Mouse (Mus musculus) limb, embryonic 13.5 days (tissue): ENCODE data around the gene Npc2. TPM values are rescaled to one million over a fixed set of nuclear protein-coding genes. Genes with fewer than 3 reads are reported as not detected.

Experiments used
- ATAC-seq: fragments of 200-750 bp; cut with Nextera tagmentation; 2 replicates; pipeline ENCODE4 v1.8.0; 2017; ENCODE audit warnings: low read depth, moderate number of reproducible peaks, moderate TSS enrichment; ENCODE audit not compliant: low FRiP score
- H3K27ac ChIP-seq: fragments of 300-500 bp; sonication (generic); 2 replicates; pipeline ENCODE4 v1.5.1; 2015; ENCODE audit warnings: inconsistent platforms, mild to moderate bottlenecking, moderate library complexity
- H3K27me3 ChIP-seq: fragments of 300-500 bp; sonication (generic); 2 replicates; pipeline ENCODE4 v1.6.1; 2015; ENCODE audit warnings: mild to moderate bottlenecking, inconsistent platforms
- H3K36me3 ChIP-seq: fragments of 300-500 bp; sonication (generic); 2 replicates; pipeline ENCODE4 v1.6.1; 2015; ENCODE audit warnings: inconsistent platforms, mild to moderate bottlenecking, moderate library complexity
- H3K4me1 ChIP-seq: fragments of 300-500 bp; sonication (generic); 2 replicates; pipeline ENCODE4 v1.6.1; 2015; ENCODE audit warnings: inconsistent platforms
- H3K4me2 ChIP-seq: fragments of 300-500 bp; sonication (generic); replicated peaks from 2 replicates; pipeline ENCODE4 v1.6.1; 2015; ENCODE audit warnings: inconsistent platforms, mild to moderate bottlenecking, moderate library complexity
- H3K4me3 ChIP-seq: fragments of 300-500 bp; sonication (generic); 2 replicates; pipeline ENCODE4 v1.5.1; 2015; ENCODE audit warnings: moderate library complexity, mild to moderate bottlenecking, inconsistent platforms
- H3K9ac ChIP-seq: fragments of 300-500 bp; sonication (generic); 2 replicates; pipeline ENCODE4 v1.6.1; 2015; ENCODE audit warnings: mild to moderate bottlenecking, inconsistent platforms
- H3K9me3 ChIP-seq: fragments of 300-500 bp; sonication (generic); 2 replicates; pipeline ENCODE4 v1.6.1; 2016; ENCODE audit warnings: inconsistent platforms
- WGBS: fragments of 180-500 bp; shearing (Covaris S2); methylation state at CpG from one replicate; pipeline ENCODE4 v1.1.7; 2015; 5-methylcytosine and 5-hydroxymethylcytosine counted together
- polyA plus RNA-seq: library from polyadenylated mRNA; unstranded; fragments of >200 nt; fragmentation: Nextera tagmentation; extraction: Ambion mirVana; gene quantifications from 2 replicates; pipeline ENCODE4 v1.2.1, GENCODE M21; 2015

The Npc2 gene
- polyA plus RNA-seq, 1 experiment from 2014 or later = 79.4 TPM

DNA sequence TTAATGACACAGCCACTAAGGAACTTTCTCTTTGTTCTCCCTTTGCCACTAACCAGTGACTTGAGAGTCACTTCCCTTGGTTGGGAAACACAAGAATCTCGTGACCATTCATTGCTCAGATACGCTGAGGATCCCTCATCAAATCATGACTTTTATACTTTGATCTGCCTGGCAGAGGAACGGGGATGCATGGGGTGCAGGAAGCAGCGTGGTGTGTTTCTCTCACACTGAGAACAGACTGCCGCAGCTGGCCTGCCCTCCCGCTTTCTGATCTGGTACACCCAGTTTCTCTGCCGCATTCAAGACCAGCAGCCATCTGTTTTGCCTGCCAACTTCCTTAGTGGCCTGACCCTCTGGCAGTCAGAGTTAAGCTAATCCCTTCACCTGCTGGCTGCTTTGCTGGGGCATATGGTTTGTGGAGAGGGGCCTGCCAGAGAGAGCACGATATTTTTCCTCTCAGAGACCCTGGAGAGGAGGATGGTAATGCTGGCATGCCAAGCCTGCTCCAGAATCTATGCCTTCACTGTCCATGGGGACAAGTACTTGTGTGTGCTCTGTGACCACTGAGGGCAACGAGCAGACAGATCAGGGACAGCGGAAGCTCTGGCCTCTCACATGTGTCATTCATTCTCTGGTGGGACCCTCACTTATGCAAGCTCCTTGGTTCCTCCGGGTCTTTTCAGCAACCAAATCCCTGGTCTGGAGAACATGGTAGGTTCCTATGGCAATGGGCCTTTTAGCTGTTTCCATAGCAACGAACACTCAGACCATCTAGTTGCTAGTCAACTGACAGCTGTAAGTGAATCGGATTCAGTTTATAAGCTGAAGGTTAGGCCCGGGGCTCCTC, 20.6 kb downstream of the Npc2 start:
- Histone ChIP-seq H3K4me3 (no peak overlapping the region), H3K9ac (no peak overlapping the region), H3K4me1 (peaks cover 11% of the 10 kb centered on the region; the same call in 1 of the 2 replicates), H3K27ac (no peak overlapping the region), H3K4me2 (no peak overlapping the region), H3K9me3 (no peaks in the 10 kb centered on the region), H3K27me3 (no peaks in the 10 kb centered on the region), H3K36me3 (peaks cover 17% of the 10 kb centered on the region)
- ATAC-seq = 0 out of 2 replicates have a peak, but pooled peaks have one; percentile 32
- WGBS = 34% methylated on average over 14 of the region's 14 CpGs

DNA sequence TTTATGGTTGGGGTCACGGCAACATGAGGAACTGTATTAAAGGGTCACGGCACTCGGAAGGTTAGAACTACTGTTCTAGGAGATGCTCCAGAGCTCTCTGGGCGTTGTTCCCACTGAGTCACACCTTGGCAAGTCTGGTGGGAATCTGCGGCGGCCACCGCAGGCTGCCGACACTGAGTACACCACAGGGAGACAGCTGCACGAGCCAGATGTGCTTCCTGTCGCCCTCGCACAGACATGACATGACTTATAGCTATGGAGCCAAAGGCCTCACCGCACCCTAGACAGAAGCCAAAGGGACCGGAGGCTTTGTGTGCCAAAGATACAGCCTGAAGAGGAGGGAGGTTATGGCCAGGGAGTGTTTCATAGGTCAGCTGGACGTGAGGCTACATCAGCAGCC, 22.3 kb downstream of the Npc2 start:
- H3K27ac ChIP-seq = no peak overlapping the region
- peaks cover 11% of the 10 kb centered on the region; the same call in 1 of the 2 replicates for H3K4me1 ChIP-seq
- peaks cover 1% of the 10 kb centered on the region for H3K36me3 ChIP-seq
- H3K4me3 ChIP-seq = no peak overlapping the region
- no peaks in the 10 kb centered on the region for H3K9me3 ChIP-seq
- no peak overlapping the region for H3K9ac ChIP-seq
- WGBS = 48% methylated on average over 14 of the region's 14 CpGs
- H3K27me3 ChIP-seq = 0 out of 2 replicates have a peak, but pooled peaks cover 3% of the 10 kb centered on the region
- ATAC-seq = no peak
- no peak overlapping the region for H3K4me2 ChIP-seq

DNA sequence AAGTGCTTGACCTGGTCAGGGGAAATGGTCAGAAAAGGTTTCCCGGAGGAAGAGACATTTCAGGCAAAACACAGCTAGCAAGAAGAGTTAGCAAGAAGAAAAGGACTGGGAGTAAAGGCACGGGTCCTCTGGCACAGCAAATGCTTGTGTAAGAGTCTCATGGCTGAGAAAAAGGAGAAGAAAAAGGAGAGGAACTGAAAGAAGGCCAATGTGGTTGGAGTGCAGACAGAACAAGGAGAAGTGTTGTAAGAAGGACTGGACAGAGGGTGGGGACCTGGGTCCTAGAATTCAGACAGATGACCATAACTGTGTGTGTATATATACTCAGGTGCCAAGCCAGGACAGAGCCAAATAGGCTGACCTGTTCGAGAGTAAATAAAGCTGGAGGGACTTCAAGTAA, 24.8 kb downstream of the Npc2 start:
- Histone ChIP-seq H3K4me1 (peaks cover 11% of the 10 kb centered on the region; the same call in 1 of the 2 replicates), H3K9me3 (no peaks in the 10 kb centered on the region), H3K36me3 (no peaks in the 10 kb centered on the region), H3K4me2 (no peak overlapping the region), H3K27ac (no peak overlapping the region), H3K4me3 (no peak overlapping the region), H3K27me3 (0 out of 2 replicates have a peak, but pooled peaks cover 3% of the 10 kb centered on the region), H3K9ac (no peak overlapping the region)
- 70% methylated on average over 3 of the region's 3 CpGs for WGBS
- ATAC-seq = no peak

- H3K27ac ChIP-seq = no peak overlapping the region
- no peaks in the 10 kb centered on the region for H3K4me1 ChIP-seq
- H3K27me3 ChIP-seq = 0 out of 2 replicates have a peak, but pooled peaks cover 3% of the 10 kb centered on the region
- no peak overlapping the region for H3K4me2 ChIP-seq
- no peaks in the 10 kb centered on the region for H3K9me3 ChIP-seq
- H3K36me3 ChIP-seq = no peaks in the 10 kb centered on the region
- H3K4me3 ChIP-seq = no peak overlapping the region
- ATAC-seq = no peak
- H3K9ac ChIP-seq = no peak overlapping the region
- 69% methylated on average over 4 of the region's 4 CpGs for WGBS
Measured at GRCm38 (mm10) chr12:84745700-84746099, 27.3 kb downstream of the Npc2 start.

GRCm38 (mm10) chr12:84743496-84743895, 29.5 kb downstream of the Npc2 start:
- Histone ChIP-seq H3K27me3 (0 out of 2 replicates have a peak, but pooled peaks cover 3% of the 10 kb centered on the region), H3K27ac (no peak overlapping the region), H3K36me3 (no peaks in the 10 kb centered on the region), H3K4me3 (no peak overlapping the region), H3K9me3 (no peaks in the 10 kb centered on the region), H3K9ac (no peak overlapping the region), H3K4me1 (no peaks in the 10 kb centered on the region), H3K4me2 (no peak overlapping the region)
- ATAC-seq = no peak
- 84% methylated on average over 10 of the region's 10 CpGs for WGBS

DNA sequence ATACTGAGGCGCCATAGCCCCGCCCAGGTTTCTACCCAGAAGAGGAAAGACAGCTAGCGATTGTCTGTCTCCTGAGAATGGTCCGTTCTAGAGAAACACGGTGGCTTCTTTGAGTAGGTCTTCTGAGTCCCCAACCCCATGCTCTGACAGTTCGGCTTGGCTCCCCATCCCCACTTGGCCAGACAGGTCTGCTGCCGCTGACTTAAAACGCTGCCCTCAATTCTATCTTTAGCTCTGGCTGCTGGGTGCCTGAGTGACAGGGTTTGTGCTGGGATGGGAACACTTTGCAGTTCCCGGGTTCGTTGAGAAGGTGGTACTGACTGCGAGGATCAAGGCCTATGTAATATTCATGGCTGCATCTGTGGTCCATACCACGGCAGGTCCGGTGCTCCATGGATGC, 39.6 kb downstream of the Npc2 start:
- Histone ChIP-seq H3K27ac (no peak overlapping the region), H3K4me2 (no peak overlapping the region), H3K9me3 (no peaks in the 10 kb centered on the region), H3K36me3 (no peaks in the 10 kb centered on the region), H3K4me3 (no peak overlapping the region), H3K9ac (no peak overlapping the region; the same call in 1 of the 2 replicates), H3K4me1 (no peaks in the 10 kb centered on the region), H3K27me3 (0 out of 2 replicates have a peak, but pooled peaks cover 4% of the 10 kb centered on the region)
- WGBS = 72% methylated on average over 13 of the region's 13 CpGs
- ATAC-seq = no peak

GRCm38 (mm10) chr12:84728421-84728820, 44.5 kb downstream of the Npc2 start:
- WGBS = 91% methylated on average over 10 of the region's 10 CpGs
- Histone ChIP-seq H3K9ac (no peak overlapping the region), H3K36me3 (no peaks in the 10 kb centered on the region), H3K9me3 (no peaks in the 10 kb centered on the region), H3K27me3 (0 out of 2 replicates have a peak, but pooled peaks cover 4% of the 10 kb centered on the region), H3K4me3 (no peak overlapping the region), H3K4me1 (no peaks in the 10 kb centered on the region), H3K27ac (no peak overlapping the region), H3K4me2 (no peak overlapping the region)
- ATAC-seq = no peak

- Histone ChIP-seq H3K9ac (no peak overlapping the region), H3K4me1 (no peaks in the 10 kb centered on the region), H3K27me3 (no peaks in the 10 kb centered on the region), H3K36me3 (no peaks in the 10 kb centered on the region), H3K27ac (no peak overlapping the region), H3K4me2 (no peak overlapping the region), H3K4me3 (no peak overlapping the region), H3K9me3 (no peaks in the 10 kb centered on the region)
- 55% methylated on average over 5 of the region's 5 CpGs for WGBS
- ATAC-seq = no peak
Measured at GRCm38 (mm10) chr12:84727434-84727833, 45.5 kb downstream of the Npc2 start.

- no peaks in the 10 kb centered on the region for H3K36me3 ChIP-seq
- H3K4me2 ChIP-seq = no peak overlapping the region
- ATAC-seq = no peak
- no peak overlapping the region for H3K9ac ChIP-seq
- no peaks in the 10 kb centered on the region for H3K4me1 ChIP-seq
- H3K27me3 ChIP-seq = no peaks in the 10 kb centered on the region
- no peak overlapping the region for H3K27ac ChIP-seq
- no peak overlapping the region for H3K4me3 ChIP-seq
- 47% methylated on average over 4 of the region's 4 CpGs for WGBS
- no peaks in the 10 kb centered on the region for H3K9me3 ChIP-seq
Measured at GRCm38 (mm10) chr12:84726986-84727385, 46.0 kb downstream of the Npc2 start.

- WGBS = 83% methylated on average over 4 of the region's 4 CpGs
- Histone ChIP-seq H3K4me3 (no peak overlapping the region), H3K4me2 (no peak overlapping the region), H3K9me3 (no peaks in the 10 kb centered on the region), H3K36me3 (no peaks in the 10 kb centered on the region), H3K27me3 (no peaks in the 10 kb centered on the region), H3K4me1 (no peaks in the 10 kb centered on the region), H3K9ac (no peak overlapping the region), H3K27ac (no peak overlapping the region)
- no peak for ATAC-seq
Measured at GRCm38 (mm10) chr12:84726391-84726790, 46.6 kb downstream of the Npc2 start.

DNA sequence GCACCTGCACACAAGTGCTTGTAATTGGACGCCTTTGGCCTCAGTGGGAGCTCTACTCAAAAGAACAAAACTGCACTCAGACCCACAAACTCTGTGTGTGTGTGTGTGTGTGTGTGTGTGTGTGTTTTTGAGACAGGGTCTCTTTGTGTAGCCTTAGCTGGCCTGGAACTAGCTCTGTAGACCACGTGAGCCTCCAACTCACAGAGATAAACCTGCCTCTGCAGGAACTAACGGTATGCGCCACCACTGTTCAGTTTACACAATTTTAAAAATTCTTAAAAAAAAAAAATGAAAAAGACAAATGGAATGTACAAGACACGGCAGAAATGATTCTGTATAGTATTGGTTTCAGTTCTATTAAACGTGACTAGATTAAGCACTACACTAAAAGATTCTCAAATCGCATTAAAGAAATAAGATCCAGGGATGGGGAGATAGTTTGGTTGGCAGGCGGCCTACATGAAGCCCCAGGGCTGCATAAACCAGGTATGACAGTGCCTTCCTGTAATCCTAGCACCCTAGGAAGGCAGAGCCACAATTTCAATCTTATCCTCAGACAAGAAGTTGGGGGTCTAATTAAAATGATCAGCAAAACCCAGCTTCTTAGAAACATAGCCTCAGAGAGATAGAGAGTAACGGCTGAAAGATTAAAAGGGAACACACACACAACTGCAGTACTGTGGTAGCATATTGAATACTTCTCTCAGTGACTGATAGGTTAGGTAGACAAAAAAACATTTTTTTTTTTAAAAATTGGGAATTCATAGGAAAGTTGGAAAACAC, 54.3 kb downstream of the Npc2 start:
- H3K36me3 ChIP-seq = no peaks in the 10 kb centered on the region
- ATAC-seq = no peak
- H3K9ac ChIP-seq = no peak overlapping the region
- H3K27ac ChIP-seq = no peak overlapping the region
- H3K27me3 ChIP-seq = no peaks in the 10 kb centered on the region
- no peaks in the 10 kb centered on the region for H3K9me3 ChIP-seq
- 85% methylated on average over 9 of the region's 9 CpGs for WGBS
- no peak overlapping the region for H3K4me3 ChIP-seq
- no peaks in the 10 kb centered on the region for H3K4me1 ChIP-seq
- no peak overlapping the region for H3K4me2 ChIP-seq

DNA sequence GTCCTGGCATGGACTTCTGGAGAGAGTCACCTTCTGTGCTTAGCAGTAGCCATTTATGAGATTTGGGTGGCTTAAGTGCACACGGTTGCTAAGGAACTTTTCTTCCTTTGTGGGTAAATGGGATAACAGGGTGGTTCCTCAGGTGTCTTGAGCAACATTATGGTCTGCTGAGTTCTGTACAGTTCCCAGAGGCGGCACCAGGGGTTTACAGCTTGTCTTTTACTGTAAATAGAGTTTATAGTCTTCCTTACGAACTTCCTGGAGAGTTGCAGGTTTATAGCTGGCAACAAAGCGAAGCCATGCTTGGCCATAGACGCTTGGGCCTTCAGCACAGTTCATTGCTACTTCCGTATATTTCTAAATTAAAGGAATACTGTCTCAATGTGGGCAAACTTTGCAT, 58.4 kb downstream of the Npc2 start:
- Histone ChIP-seq H3K4me2 (no peak overlapping the region), H3K36me3 (no peaks in the 10 kb centered on the region), H3K9ac (no peak overlapping the region), H3K9me3 (no peaks in the 10 kb centered on the region), H3K4me3 (no peak overlapping the region), H3K27ac (no peak overlapping the region), H3K4me1 (no peaks in the 10 kb centered on the region), H3K27me3 (no peaks in the 10 kb centered on the region)
- WGBS = 43% methylated on average over 6 of the region's 6 CpGs
- no peak for ATAC-seq
